Mouse (Mus musculus) forebrain, embryonic 14.5 days (tissue): Measurements from ENCODE around the gene Chrm5. TPM values are rescaled to one million over a fixed set of nuclear protein-coding genes. Genes with fewer than 3 reads are reported as not detected.

Source experiments
- ATAC-seq: fragments of 200-750 bp; cut with Nextera tagmentation; 2 replicates; pipeline ENCODE4 v1.8.0; 2017; ENCODE audit warnings: mild to moderate bottlenecking, moderate library complexity
- DNase-seq: peaks from one replicate; pipeline ENCODE4 v3.0.0-alpha.2; 2015; ENCODE audit warnings: low spot score
- H3K27ac ChIP-seq: fragments of 300-500 bp; sonication (generic); 2 replicates; pipeline ENCODE4 v1.5.1; 2014; ENCODE audit warnings: low read depth, mild to moderate bottlenecking, control low read depth, low read length, moderate library complexity
- H3K27me3 ChIP-seq: fragments of 300-500 bp; sonication (generic); replicated peaks from 2 replicates; pipeline ENCODE4 v1.6.1; 2014; ENCODE audit warnings: low read length, control low read depth, mixed read lengths; ENCODE audit not compliant: control insufficient read depth, insufficient read depth
- H3K36me3 ChIP-seq: fragments of 300-500 bp; sonication (generic); 2 replicates; pipeline ENCODE4 v1.6.1; 2014; ENCODE audit warnings: low read length, control low read depth; ENCODE audit not compliant: control insufficient read depth, insufficient read depth
- H3K4me1 ChIP-seq: fragments of 300-500 bp; sonication (generic); 2 replicates; pipeline ENCODE4 v1.6.1; 2014; ENCODE audit warnings: antibody characterized with exemption, low read length, control low read depth; ENCODE audit not compliant: control insufficient read depth, insufficient read depth
- H3K4me2 ChIP-seq: fragments of 300-500 bp; sonication (generic); 2 replicates; pipeline ENCODE4 v1.6.1; 2014; ENCODE audit warnings: mild to moderate bottlenecking, control low read depth, low read length
- H3K4me3 ChIP-seq: fragments of 300-500 bp; sonication (generic); 2 replicates; pipeline ENCODE4 v1.5.1; 2014; ENCODE audit warnings: low read depth, low read length, control low read depth
- H3K9ac ChIP-seq: fragments of 300-500 bp; sonication (generic); 2 replicates; pipeline ENCODE4 v1.6.1; 2014; ENCODE audit warnings: mild to moderate bottlenecking, low read length, control low read depth, moderate library complexity
- H3K9me3 ChIP-seq: fragments of 300-500 bp; sonication (generic); replicated peaks from 2 replicates; pipeline ENCODE4 v1.6.1; 2016; ENCODE audit warnings: low read length, control low read depth, mixed read lengths; ENCODE audit not compliant: control insufficient read depth
- WGBS: fragments of 180-500 bp; shearing (Covaris S2); extraction: QIAGEN DNeasy Blood & Tissue Kit; methylation state at CpG from one replicate; pipeline ENCODE4 v1.1.7; 2014; 5-methylcytosine and 5-hydroxymethylcytosine counted together
- polyA plus RNA-seq: library from polyadenylated mRNA; unstranded; fragments of >200 nt; fragmentation: Nextera tagmentation; extraction: Ambion mirVana; gene quantifications from 2 replicates; pipeline ENCODE4 v1.2.1, GENCODE M21; 2014

Gene Chrm5
- polyA plus RNA-seq, 1 experiment from 2014 or later = 0.42 TPM

DNA sequence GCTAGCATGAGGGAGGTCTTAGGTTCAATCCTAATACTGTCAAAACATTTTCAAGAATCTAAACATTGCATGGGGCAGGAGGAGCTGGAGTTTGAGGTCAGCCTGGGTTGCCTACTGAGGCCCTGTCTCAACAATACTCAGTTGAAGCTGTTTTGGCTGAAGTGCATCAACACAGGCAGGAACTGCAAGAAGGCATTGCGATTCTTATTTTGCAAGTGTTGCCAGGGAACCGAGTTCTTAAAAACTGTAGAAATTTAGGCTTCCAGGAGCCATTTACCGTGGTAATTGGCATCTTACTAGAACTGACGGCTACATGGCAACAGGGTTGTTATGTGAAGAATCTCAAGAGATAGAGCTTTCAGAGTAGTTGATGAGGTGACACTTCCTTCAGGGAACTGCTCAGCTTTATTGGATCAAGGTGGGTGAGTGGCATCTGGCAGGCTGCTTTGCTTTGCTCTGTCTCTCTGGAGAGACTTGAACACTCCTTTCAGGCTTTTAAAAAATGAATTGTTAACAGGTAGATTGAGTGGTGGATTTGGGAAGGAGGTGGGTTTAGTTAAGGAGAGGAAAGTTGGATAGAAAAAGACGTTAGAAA is 26.4 kb upstream of the Chrm5 start:
- ATAC-seq (no peak), DNase-seq (no peak)
- Histone ChIP-seq H3K27me3 (no peaks in the 10 kb centered on the region), H3K27ac (no peak overlapping the region), H3K4me1 (no peaks in the 10 kb centered on the region), H3K9me3 (no peaks in the 10 kb centered on the region), H3K4me2 (no peak overlapping the region), H3K4me3 (no peak overlapping the region), H3K36me3 (no peaks in the 10 kb centered on the region), H3K9ac (no peak overlapping the region)
- 77% methylated on average over 5 of the region's 5 CpGs for WGBS

DNA sequence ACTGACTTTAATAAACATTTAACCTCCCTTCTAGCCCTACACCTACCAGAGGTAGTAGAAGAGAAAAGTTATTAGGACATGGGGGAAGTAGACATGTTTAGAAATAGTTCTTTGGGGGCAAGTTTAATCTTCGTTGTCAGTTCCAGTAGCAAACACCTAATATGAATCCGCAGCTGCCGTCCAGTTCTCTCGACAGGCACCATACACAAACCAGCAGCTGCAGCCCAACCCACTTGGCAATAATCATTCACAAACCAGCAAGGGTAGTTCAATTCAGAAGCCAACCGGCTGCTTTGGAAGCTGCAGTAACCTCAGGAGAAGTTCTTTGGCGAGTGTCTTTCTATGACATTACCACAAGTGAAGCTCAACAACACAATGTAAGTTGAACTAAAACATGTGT is 23.4 kb upstream of the Chrm5 start:
- no peak overlapping the region for H3K27ac ChIP-seq
- no peak overlapping the region for H3K9ac ChIP-seq
- H3K4me2 ChIP-seq = no peak overlapping the region
- H3K9me3 ChIP-seq = no peaks in the 10 kb centered on the region
- no peaks in the 10 kb centered on the region for H3K27me3 ChIP-seq
- H3K4me1 ChIP-seq = no peaks in the 10 kb centered on the region
- 88% methylated on average over 6 of the region's 6 CpGs for WGBS
- H3K36me3 ChIP-seq = no peaks in the 10 kb centered on the region
- ATAC-seq (no peak), DNase-seq (no peak)
- no peak overlapping the region for H3K4me3 ChIP-seq

DNA sequence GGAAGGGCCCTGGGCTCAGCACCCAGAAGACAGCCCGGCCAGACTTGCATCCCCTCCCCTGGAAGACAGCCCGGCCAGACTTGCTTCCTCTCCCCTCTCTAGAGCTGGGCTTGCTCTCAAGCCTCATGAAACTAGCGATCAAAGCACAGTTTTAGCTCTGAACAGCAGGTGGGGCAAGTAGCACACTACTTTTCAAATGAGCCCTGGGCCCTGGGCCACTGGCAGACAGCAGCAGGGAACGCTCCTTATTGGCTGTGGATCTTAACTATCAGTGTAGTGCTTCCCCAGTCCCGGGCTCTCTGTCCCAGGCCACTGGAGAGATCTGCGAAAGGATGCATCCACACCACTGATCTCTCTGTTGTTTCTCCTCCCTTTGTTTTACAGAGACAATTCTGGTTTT is 20.6 kb upstream of the Chrm5 start:
- Histone ChIP-seq H3K27me3 (no peaks in the 10 kb centered on the region), H3K4me2 (no peak overlapping the region), H3K9ac (no peak overlapping the region), H3K27ac (no peak overlapping the region), H3K36me3 (no peaks in the 10 kb centered on the region), H3K4me3 (no peak overlapping the region), H3K4me1 (no peaks in the 10 kb centered on the region), H3K9me3 (no peaks in the 10 kb centered on the region)
- ATAC-seq (peak; percentile 98), DNase-seq (peak; percentile 88)
- WGBS = 3% methylated on average over 6 of the region's 6 CpGs

DNA sequence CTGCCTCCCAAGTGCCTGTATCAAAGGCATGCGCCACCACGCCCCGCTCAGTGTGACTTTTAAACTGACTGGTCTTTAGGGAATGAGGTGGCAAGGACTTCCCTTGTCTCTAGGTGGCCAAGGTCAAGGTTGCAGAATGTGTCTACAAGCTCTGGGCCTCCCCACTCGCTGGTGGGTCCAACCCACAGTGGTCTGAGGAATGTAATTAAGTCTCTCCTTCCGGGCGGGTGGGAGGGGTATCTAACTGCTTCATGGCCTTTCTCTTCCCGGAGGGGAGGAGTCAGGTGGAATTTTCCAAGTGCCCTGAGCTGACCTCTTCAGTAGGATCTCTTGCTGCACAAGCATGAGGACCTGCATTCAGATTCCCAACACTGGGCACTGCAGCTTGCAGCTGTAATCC is 17.3 kb upstream of the Chrm5 start:
- H3K9ac ChIP-seq = no peak overlapping the region
- no peaks in the 10 kb centered on the region for H3K36me3 ChIP-seq
- WGBS = 77% methylated on average over 7 of the region's 7 CpGs
- ATAC-seq (no peak), DNase-seq (no peak)
- H3K4me1 ChIP-seq = 0 out of 2 replicates have a peak, but pooled peaks cover 2% of the 10 kb centered on the region
- H3K27me3 ChIP-seq = no peaks in the 10 kb centered on the region
- no peaks in the 10 kb centered on the region for H3K9me3 ChIP-seq
- no peak overlapping the region for H3K4me2 ChIP-seq
- H3K27ac ChIP-seq = no peak overlapping the region
- no peak overlapping the region for H3K4me3 ChIP-seq

DNA sequence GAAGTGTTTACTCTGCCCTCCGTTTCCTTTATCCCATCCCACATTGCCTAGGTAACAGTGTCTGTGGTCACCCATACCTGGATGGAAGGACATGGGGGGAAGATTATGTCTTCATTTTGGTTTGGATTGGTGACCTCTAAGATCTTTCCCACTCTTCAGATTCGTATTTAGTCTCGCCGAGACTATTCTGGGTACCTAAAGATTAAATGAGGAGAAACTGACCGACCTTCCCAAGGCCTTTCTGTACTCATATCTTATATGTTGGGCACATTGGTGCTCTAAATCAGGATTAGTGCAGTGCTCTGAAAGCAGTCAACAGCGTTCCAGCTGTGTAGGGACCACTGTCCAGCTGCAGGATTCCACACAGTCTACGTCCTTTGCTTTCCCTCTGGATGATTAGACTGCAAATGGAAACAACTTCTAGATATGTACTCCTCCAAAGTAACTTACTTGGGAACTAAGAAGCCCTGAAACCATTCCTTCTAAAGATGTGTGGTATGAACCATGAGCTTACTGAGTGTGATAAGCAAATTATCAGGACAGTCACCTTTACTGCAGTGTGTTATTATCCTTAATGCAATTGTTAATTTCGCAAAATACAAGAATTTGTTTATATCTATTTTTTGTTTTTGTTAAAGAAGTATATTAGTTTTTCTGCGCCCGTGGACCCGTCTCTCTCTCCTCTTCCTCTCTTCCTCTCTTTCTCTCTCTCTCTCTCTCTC is 13.1 kb upstream of the Chrm5 start:
- peak overlapping the region; percentile 97; the same call in 1 of the 2 replicates for H3K27ac ChIP-seq
- H3K27me3 ChIP-seq = no peaks in the 10 kb centered on the region
- no peaks in the 10 kb centered on the region for H3K36me3 ChIP-seq
- DNase-seq = no peak
- WGBS = 46% methylated on average over 11 of the region's 11 CpGs
- no peaks in the 10 kb centered on the region for H3K9me3 ChIP-seq
- peak; percentile 1; the same call in 1 of the 2 replicates for ATAC-seq
- peak overlapping the region; percentile 79 for H3K4me2 ChIP-seq
- peak overlapping the region; percentile 69 for H3K4me3 ChIP-seq
- peaks cover 8% of the 10 kb centered on the region for H3K4me1 ChIP-seq
- peak overlapping the region; percentile 96 for H3K9ac ChIP-seq

DNA sequence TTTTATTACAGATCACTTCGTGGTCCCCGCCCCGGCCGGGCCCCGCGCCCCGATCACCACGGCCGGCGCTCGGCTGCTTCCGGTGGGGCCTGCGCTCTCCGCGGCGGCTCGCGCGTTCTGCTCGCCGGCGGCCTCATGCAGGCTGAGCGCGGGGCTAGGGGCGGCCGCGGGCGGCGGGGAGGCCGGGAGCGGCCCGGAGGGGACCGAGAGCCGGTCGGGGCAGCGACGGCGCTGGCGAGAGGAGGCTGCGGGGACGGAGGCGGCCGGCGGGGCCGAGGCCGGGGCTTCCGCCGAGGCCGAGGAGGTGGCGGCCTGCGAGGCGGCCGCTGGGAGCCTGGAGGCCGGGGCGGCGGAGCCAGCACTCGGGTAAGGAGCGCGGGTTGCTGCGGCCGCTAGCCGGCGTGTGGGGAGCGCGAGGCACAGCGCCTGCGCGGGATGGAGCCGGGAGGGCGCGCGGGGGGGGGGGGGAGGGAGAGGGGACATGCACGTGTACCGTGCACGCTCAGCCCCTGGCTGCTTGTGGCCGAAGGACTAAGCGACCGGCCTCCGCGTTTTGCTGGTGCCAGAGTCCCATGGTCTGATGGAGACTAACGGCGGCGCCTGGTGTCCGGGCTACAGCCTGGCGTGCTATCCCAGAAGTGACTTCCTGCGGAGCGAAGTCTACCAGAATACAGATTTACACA is 12.4 kb upstream of the Chrm5 start, which contains the start of gene Aven:
Aven (plus strand) TSS at position 109 of the 683 bp plus-strand sequence.
- peak within 1 kb of the TSS; percentile 96 for H3K9ac ChIP-seq
- peak within 1 kb of the TSS; percentile 69 for H3K4me3 ChIP-seq
- DNase-seq = peak; percentile 86
- peak within 1 kb of the TSS; percentile 79 for H3K4me2 ChIP-seq
- no peaks in the 10 kb centered on the region for H3K9me3 ChIP-seq
- no peaks in the 10 kb centered on the region for H3K27me3 ChIP-seq
- no peaks in the 10 kb centered on the region for H3K36me3 ChIP-seq
- under 1% methylated on average over 57 of the region's 87 CpGs for WGBS
- H3K27ac ChIP-seq = peak within 1 kb of the TSS; percentile 97
- ATAC-seq = peak; percentile 96
- H3K4me1 ChIP-seq = peaks cover 8% of the 10 kb centered on the region

DNA sequence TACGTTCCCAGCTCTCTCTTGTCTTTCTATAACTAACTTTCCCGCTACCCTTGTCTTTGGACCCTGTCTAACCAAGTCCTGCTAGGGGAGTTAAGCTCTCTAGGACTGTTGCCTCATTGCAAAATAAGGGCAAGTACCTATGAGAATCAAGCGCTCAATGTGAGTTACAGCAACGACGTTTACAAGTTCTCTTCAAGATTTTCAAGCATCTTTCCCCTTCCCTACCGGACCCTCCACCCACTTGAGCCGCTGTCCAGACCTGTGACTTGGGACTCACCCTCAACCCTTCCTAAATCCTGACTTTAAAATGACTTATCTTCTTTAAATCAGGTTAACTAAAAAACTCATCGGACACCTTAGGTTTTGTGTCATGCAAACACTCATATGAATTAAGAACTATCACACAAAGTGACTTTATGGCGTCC is 11.9 kb upstream of the Chrm5 start:
- 3% methylated on average over 9 of the region's 9 CpGs for WGBS
- H3K9me3 ChIP-seq = no peaks in the 10 kb centered on the region
- H3K27ac ChIP-seq = peak overlapping the region; percentile 97
- ATAC-seq = peak; percentile 8; the same call in 1 of the 2 replicates
- H3K4me2 ChIP-seq = peak overlapping the region; percentile 79
- DNase-seq = peak; percentile 11
- peak overlapping the region; percentile 69 for H3K4me3 ChIP-seq
- H3K4me1 ChIP-seq = peaks cover 8% of the 10 kb centered on the region
- H3K9ac ChIP-seq = peak overlapping the region; percentile 96
- no peaks in the 10 kb centered on the region for H3K36me3 ChIP-seq
- H3K27me3 ChIP-seq = no peaks in the 10 kb centered on the region

DNA sequence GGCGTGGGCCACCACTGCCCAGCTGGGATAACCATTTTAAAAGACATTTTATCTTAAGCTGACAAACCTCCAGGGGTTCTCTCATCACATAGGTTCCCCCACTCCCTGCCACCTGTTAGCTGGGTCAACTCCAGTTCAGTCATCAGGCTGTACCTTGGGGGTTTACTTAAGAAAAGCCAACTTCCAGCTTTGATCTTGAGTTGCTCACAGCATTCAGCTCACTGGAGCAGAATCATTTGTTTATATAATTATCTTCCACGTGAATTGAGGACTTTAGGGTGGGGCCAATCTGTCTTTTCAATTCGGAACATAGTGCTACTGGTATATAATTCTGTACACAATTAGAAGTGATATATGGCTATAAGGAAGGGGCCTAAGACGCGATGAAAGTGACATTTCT is 11.1 kb upstream of the Chrm5 start:
- H3K9ac ChIP-seq = no peak overlapping the region

More for the DNA sequence above, 11.1 kb upstream of the Chrm5 start:
- H3K27me3 ChIP-seq = no peaks in the 10 kb centered on the region
- H3K36me3 ChIP-seq = no peaks in the 10 kb centered on the region
- ATAC-seq = no peak
- H3K9me3 ChIP-seq = no peaks in the 10 kb centered on the region
- no peak for DNase-seq
- no peak overlapping the region for H3K27ac ChIP-seq
- no peak overlapping the region for H3K4me3 ChIP-seq
- WGBS = 60% methylated on average over 5 of the region's 5 CpGs
- no peak overlapping the region for H3K4me2 ChIP-seq
- H3K4me1 ChIP-seq = peaks cover 8% of the 10 kb centered on the region
